Mouse (Mus musculus): ENCODE results near the gene 4933424G06Rik. TPM values are rescaled to one million over a fixed set of nuclear protein-coding genes. Genes with fewer than 3 reads are reported as not detected.
"Not testable (repeated sequence)": the region's sequence is repeated elsewhere in the genome, so short reads cannot be mapped to it uniquely, and the experiment has no call there.

4933424G06Rik gene
- total RNA-seq (2021): not detected
- long read RNA-seq, experiment 1: 0 reads
- long read RNA-seq, experiment 2: 0 reads

GRCm38 (mm10) chr1:36709854-36710280 is at the start of gene 4933424G06Rik:
4933424G06Rik (plus strand) TSS chr1:36710149.
- DNase-seq: peak; percentile 96

GRCm38 (mm10) chr1:36664457-36664856 is 45.5 kb upstream of the 4933424G06Rik start:
- DNase-seq: no peak

GRCm38 (mm10) chr1:36665165-36665723 is 44.7 kb upstream of the 4933424G06Rik start:
- DNase-seq: no peak

DNA sequence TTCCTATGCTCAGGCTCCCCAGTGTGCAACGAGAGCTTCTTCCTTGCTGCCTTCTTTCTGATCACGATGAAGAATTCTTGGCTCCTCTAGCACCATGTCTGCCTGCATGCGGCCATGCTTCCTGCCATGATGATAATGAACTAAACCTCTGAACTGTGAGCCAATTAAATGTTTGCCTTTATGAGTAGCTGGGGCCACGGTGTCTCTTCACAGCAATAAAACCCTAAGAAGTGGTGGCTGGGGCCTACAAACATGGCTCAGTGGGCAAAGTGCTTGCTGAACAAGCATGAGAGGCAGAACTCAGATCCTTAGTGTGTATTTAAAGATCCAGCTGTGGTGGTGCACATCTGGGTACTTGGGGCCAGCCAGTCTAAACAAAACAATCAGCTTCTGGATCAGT is 44.0 kb upstream of the 4933424G06Rik start:
- DNase-seq: no peak

DNA sequence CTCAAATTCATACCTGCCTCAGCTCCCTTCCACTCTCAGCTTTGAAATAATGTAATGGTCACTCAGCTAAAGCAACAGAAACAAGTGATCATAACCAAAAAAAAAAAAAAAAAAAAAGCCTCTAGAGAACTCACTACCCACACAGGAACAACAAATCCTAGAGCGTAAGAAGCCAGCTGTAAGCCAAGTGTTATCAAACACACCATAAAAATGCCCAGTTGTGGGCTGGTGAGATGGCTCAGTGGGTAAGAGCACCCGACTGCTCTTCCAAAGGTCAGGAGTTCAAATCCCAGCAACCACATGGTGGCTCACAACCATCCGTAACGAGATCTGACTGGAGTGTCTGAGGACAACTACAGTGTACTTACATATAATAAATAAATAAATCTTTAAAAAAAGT is 41.9 kb upstream of the 4933424G06Rik start:
- not testable (repeated sequence) for DNase-seq

GRCm38 (mm10) chr1:36670256-36670655 is 39.7 kb upstream of the 4933424G06Rik start:
- no peak for DNase-seq

GRCm38 (mm10) chr1:36671260-36671659 is 38.7 kb upstream of the 4933424G06Rik start:
- DNase-seq: no peak

DNA sequence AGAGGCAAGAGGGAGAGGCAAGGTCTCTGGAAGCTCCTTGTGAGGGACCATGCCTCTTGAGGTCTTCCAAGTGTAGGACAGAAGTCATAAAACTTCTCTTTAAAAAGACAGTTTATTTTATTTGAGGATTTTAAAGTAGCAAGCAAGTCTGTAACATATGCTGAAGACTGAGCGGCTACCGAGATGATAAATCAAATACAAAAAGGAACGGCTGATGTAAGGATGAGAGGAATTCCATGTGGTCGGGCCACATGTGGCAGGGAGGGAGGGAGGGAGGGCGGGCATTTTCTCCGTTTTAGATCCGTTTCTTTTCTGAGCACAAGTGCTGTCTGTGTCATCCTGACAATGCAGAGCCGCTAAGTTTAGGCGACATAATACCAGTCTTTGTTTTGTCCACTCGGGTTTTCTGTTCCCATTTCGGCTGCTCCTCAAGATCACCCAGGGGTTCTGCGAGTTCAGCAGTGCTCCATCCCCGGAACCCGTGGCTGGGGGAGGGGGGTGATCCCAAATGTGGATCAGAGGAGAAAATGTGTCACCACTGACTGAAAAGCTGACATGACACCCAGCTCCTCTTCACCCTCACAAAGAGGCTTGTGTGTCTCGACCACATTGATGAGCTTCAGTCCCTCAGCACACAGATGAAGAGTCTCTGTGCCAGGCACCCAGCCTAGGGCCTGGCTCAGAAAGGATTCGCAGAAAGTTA is 37.1 kb upstream of the 4933424G06Rik start:
- no peak for DNase-seq

- DNase-seq: no peak
Measured at GRCm38 (mm10) chr1:36674936-36675335, 35.0 kb upstream of the 4933424G06Rik start.

DNA sequence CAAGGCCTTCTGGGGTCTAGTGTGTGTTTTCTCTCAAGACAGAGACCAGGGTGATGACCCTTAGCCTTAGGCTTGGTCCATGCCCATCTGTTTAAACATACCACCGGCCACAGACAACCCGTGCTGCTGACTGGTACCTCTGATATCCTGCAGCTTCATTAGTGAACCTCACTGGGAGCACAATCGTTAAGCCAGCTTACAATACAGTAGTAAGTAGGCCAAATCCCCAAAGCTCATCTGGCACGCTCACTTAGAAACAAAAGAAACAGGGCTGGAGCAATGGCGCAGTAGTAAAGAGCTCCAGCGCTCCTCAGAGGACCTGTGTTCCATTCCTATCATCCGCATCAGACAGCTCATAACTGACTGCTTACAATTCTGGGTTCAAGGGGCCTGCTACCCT is 29.1 kb upstream of the 4933424G06Rik start:
- no peak for DNase-seq

DNA sequence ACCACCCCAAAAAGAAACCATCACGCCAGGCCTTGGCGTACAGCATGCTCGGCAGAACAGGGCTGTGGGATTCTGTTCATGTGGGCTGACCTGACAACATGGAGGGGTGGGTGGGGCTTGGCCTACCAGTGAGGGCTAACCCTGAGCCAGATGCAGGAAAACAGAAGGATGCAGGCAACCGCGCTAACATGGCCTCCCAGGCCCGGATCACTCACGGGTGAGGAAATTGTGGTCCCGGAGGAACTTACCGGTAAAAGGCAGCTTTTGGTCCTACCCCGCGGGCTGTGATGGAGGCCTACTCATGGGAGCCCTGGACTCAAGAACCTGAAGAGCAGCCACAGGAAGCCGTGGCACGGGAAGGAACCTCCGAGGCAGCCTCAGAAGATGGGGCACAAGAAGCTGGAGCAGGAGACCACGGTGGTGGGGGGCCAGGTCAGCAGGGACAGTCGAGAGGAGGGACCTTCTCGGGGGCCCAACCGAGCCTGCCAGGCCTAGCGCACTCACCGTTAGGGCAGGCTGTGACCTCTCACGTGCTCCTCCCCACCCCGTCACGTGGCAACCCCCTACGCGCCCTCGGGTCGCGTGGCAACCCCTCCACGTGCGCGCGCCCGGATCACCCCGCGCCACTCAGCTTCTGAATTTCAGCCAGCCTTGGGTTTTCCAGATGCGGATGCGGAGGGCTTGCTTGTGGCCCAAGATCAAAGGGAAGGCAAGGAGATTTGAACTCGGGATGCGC is 27.2 kb upstream of the 4933424G06Rik start, which contains the start of gene Fam178b:
Gene Fam178b, minus strand, starts transcription at position 564 of the 736 bp plus-strand sequence.
- DNase-seq: no peak

DNA sequence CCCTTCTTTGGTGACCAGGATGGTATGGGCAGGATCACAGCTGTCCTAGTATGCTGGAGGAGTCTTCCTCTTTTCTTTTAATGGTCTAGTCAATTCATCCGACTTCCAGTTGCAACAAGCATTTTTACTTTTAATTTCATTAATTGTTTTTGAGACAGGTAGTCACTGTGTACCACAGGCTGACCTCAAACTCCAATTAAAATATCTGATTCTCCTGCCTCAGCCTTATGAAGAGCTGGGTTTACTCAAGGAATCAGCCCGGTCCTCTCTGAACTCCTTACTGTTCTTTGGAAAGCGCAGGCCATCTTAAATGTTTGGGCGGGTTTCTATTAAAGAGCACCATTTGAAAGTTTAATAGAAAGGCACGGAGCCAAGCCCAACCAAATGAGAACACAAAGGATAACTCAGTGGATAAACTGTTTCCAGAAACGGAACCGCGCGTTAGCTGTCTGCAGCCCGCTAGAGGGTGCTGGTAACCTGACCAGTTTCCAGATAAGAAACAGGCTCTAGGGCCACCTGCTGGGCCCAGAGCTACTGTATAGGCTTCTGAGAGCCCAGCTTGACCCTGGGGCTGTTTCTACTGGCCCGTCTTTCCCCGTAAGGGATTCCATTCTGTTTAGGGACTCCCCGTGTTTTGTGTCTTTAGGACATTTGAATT is 26.0 kb upstream of the 4933424G06Rik start:
- DNase-seq: peak; percentile 71

- no peak for DNase-seq
Measured at GRCm38 (mm10) chr1:36690671-36691235, 19.2 kb upstream of the 4933424G06Rik start.

- DNase-seq: peak; percentile 98
Measured at GRCm38 (mm10) chr1:36691271-36692155, 18.4 kb upstream of the 4933424G06Rik start, which contains the start of gene Cox5b. Cox5b (plus strand) TSS chr1:36691449.

DNA sequence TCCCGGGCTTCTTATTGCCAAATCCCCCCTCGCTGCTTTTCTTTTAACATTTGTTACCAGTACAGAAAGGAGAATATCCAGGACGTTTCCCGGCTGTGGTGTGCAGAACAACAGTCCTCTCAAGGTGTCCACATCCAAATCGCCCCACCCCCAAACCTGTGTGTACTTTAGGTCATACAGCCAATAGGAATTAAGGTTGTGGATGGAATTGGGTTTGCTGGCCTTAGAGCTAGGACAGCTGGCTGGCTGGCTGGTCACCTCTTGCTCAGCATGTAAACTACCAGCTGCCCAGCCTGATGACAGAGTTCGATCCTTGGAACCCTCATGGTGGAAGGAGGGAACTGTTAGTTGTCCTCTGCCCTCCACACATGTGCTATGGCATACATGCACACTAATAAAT is 15.1 kb upstream of the 4933424G06Rik start:
- DNase-seq: no peak

DNA sequence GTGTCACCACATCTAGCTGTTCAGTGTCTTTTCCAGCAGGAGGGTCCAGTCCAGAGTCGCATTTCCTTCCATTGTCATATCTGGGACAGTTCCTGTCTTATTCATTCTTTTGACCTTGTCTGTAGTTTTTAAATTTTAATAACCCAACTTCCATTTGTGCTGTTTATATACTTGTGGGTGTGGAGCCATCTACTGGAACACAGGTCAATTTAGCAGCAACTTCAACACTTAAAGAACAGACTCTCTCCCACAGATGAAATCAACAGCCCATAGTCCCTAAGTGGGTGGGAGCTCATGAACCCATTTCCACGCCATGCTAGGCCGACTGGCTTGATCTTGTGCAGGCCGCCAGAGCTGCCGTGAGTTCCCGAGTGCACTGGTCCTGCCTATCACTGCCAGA is 13.5 kb upstream of the 4933424G06Rik start:
- DNase-seq: no peak

DNA sequence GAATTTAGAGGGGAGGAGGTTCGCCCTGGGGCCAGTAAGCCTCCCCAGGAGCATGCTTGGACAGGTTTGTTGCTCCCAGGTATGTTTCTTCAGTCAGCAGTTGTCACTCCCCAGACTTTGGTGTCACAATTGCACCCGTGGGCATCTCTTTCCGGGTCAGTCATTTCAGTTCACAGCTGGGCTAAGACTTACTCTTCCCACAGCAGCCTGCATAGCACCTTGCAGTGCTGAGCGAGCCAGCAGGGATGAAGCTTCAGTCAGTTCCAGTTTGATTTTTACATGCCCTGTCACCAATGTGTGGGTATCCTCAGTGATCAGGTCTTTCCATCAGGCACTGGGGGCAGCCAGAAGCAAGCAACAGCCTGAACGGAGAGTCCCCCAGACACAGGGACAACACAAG is 12.9 kb upstream of the 4933424G06Rik start:
- DNase-seq: no peak

GRCm38 (mm10) chr1:36707166-36707565 is 2.8 kb upstream of the 4933424G06Rik start:
- no peak for DNase-seq

DNA sequence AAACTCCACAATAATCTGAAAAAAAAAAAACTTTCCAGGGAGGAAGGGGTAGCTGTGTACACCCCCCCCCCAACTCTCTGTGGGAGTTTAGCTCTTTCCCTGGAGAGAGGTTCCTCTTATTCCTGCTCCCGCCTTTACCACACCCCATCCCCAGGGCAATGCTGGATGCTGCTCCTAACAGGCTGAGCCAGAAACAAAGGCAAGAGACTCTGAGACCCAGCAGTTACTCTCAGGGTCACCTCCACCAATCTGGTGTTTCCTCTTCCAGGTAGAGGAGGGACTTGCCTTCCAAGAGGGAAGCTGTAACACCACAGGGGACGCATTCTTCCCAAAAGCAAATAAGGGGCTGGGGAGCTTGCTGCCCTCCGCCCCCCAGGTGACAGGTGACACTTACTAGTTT is 2.2 kb upstream of the 4933424G06Rik start:
- DNase-seq: no peak

GRCm38 (mm10) chr1:36708626-36709025 is 1.3 kb upstream of the 4933424G06Rik start:
- DNase-seq: no peak

All from gastrocnemius, postnatal 10 days (tissue).